Mouse (Mus musculus) cerebellum, adult 2 months (tissue): ENCODE data around the gene Tmem255a.

Source experiments
- CTCF ChIP-seq: fragments of 200-500 bp; IDR thresholded peaks from 2 replicates; pipeline ENCODE4 v1.5.1; 2011; ENCODE audit warnings: low read depth, mild to moderate bottlenecking, control low read depth, low read length, moderate library complexity, borderline replicate concordance; ENCODE audit not compliant: insufficient read depth
- POLR2A ChIP-seq: fragments of 200-500 bp; IDR thresholded peaks from 2 replicates; pipeline ENCODE4 v1.6.1; 2011; ENCODE audit warnings: low read length, control low read depth, borderline replicate concordance; ENCODE audit not compliant: insufficient read depth

DNA sequence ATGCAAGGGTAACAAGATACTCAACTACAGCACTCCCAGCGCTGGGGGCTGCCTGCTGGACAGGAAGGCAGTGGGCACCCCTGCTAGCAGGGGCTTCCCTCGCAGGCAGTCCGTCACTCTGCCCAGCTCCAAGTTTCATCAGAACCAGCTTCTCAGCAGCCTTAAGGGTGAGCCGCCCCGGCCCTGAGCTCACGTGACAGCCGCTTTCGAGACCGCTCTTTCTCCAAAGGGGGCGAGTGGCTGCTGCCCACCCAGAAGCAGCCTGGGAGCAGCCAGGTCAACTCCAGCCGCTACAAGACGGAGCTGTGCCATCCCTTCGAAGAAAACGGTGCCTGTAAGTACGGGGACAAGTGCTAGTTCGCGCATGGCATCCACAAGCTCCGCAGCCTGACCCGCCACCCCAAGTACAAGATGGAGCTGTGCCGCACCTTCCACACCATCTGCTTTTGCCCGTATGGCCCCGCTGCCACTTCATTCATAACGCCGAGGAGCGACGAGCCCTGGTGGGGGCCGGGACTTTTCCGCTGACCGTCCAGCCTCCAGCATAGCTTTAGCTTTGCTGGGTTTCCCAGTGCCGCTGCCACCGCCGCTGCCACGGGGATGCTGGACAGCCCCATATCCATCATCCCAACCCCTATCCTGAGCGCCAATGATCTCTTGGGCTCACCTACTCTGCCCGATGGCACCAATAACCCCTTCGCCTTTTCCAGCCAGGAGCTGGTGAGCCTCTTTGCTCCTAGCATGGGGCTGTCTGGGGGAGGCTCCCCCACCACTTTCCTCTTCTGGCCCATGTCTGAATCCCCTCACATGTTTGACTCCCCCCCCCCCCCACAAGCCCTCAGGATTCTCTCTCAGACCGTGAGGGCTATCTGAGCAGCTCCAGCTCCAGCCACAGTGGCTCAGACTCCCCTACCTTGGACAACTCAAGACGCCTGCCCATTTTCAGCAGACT is 71.3 kb downstream of the Tmem255a start:
- TF ChIP-seq POLR2A: no peak
- no peak for TF ChIP-seq CTCF
